In the genomic region with DNA sequence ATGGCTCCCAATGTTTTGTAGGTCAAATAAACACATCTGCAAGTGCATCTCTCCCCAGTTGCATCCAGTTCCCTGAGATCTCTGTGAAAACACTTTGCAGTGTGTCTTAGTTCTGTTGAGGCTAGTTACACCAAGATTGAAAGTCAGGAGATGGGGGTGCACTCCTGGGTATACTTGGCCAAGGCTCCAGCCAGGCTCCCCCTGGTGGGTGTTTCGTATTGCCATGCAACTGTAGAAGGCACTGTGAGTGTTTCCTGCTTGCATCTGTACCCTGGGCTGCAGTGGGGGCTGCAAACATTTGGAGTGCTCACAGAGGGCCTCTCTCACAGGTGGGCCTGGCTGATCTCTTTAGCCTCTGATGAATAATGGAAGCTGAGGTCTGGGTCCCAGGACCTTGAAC, we compare ENCODE assay signal across 9 mouse cellular contexts.
DNase-seq lines count a peak whose midpoint lies in the region; ATAC-seq and TF ChIP-seq lines count a peak whose summit lies in the region.
"Had no signal": no experiment of that assay in that cellular context is flagged by ENCODE, and none has a peak within 500 bp of the region (broad histone marks: within the 10 kb centered on the region; RNA-seq: fewer than 3 reads in every experiment).

No protein-coding gene starts in this region.

- no peak for ATAC-seq in liver, embryonic 14.5 days (ENCODE audit: insufficient read depth)
- no peak for ATAC-seq in liver, embryonic 12.5 days

- WGBS in liver, embryonic 14.5 days (ENCODE audit: insufficient replicate concordance): 29% methylated on average over 1 of the region's 1 CpGs
- 39% methylated on average over 1 of the region's 1 CpGs for WGBS in liver, embryonic 12.5 days (ENCODE audit: insufficient replicate concordance)

- no peaks in the 10 kb centered on the region for H3K27me3 ChIP-seq in liver, embryonic 14.5 days (ENCODE audit: control insufficient read depth, insufficient read depth, low read length)
- H3K27me3 ChIP-seq in liver, embryonic 12.5 days (replicated peaks): no peaks in the 10 kb centered on the region
- H3K27me3 ChIP-seq: limb, embryonic 13.5 days had no signal

- no peak overlapping the region for H3K4me2 ChIP-seq in liver, embryonic 14.5 days (ENCODE audit: low read depth)
- H3K4me2 ChIP-seq in liver, embryonic 12.5 days: no peak overlapping the region
- H3K4me2 ChIP-seq: limb, embryonic 13.5 days had no signal

- no peak overlapping the region for H3K27ac ChIP-seq in liver, embryonic 14.5 days
- H3K27ac ChIP-seq in liver, embryonic 12.5 days: no peak overlapping the region
- H3K27ac ChIP-seq: limb, embryonic 13.5 days had no signal

- TF ChIP-seq EP300 in liver, embryonic 14.5 days (IDR thresholded peaks at IDR 0.05; ENCODE audit: low read depth): no peak

- no peaks in the 10 kb centered on the region for H3K4me1 ChIP-seq in liver, embryonic 14.5 days (replicated peaks; ENCODE audit: control insufficient read depth in 2 of 2, insufficient read depth in 2 of 2, low read length in 1 of 2)
- H3K4me1 ChIP-seq in liver, embryonic 12.5 days: no peaks in the 10 kb centered on the region
- H3K4me1 ChIP-seq: limb, embryonic 13.5 days had no signal

- DNase-seq in cerebellum, postnatal 36 days: peak; percentile 4 to 13
- DNase-seq in cerebellum, adult 9-10 months: no peak
- no peak for DNase-seq in liver, embryonic 14.5 days (ENCODE audit: low read depth in 3 of 3, low spot score in 3 of 3)
- peak; percentile 32 for DNase-seq in embryo, embryonic 11 days
- DNase-seq in lung, postnatal 36 days: peak; percentile 15
- no peak for DNase-seq in urinary bladder, postnatal 14 days (ENCODE audit: low spot score)
- DNase-seq in T-cell, adult 2 months (ENCODE audit: low spot score): no peak

- H3K9me3 ChIP-seq in liver, embryonic 14.5 days (ENCODE audit: control insufficient read depth, low read length): no peaks in the 10 kb centered on the region
- no peaks in the 10 kb centered on the region for H3K9me3 ChIP-seq in liver, embryonic 12.5 days (replicated peaks)
- H3K9me3 ChIP-seq: limb, embryonic 13.5 days had no signal

- H3K9ac ChIP-seq in liver, embryonic 14.5 days (replicated peaks): no peak overlapping the region
- no peak overlapping the region for H3K9ac ChIP-seq in liver, embryonic 12.5 days
- H3K9ac ChIP-seq: limb, embryonic 13.5 days had no signal

- no peak overlapping the region for H3K4me3 ChIP-seq in liver, embryonic 14.5 days (ENCODE audit: insufficient read depth in 1 of 2, low read depth in 2 of 2, low read length in 2 of 2)
- no peak overlapping the region for H3K4me3 ChIP-seq in liver, embryonic 12.5 days
- H3K4me3 ChIP-seq: limb, embryonic 13.5 days had no signal

- TF ChIP-seq CTCF in liver, embryonic 14.5 days (IDR thresholded peaks at IDR 0.05; ENCODE audit: low read depth): peak; percentile 50

- H3K36me3 ChIP-seq in liver, embryonic 14.5 days (replicated peaks; ENCODE audit: control insufficient read depth, insufficient read depth, low read depth): no peaks in the 10 kb centered on the region
- no peaks in the 10 kb centered on the region for H3K36me3 ChIP-seq in liver, embryonic 12.5 days
- H3K36me3 ChIP-seq: limb, embryonic 13.5 days had no signal

Comparison
In these comparisons a context has a peak if more than half of its experiments do, and no peak if none do; other contexts are left out.
1. DNase-seq: peak in cerebellum, postnatal 36 days (2 of 2), embryo, embryonic 11 days (single experiment) and lung, postnatal 36 days (single experiment); none in cerebellum, adult 9-10 months (single experiment), liver, embryonic 14.5 days (0 of 3), urinary bladder, postnatal 14 days (single experiment) and T-cell, adult 2 months (single experiment).